Mouse (Mus musculus) kidney, postnatal 0 days (tissue): ENCODE measurements around the gene Slc2a9. TPM values are rescaled to one million over a fixed set of nuclear protein-coding genes. Genes with fewer than 3 reads are reported as not detected.

Source experiments
- ATAC-seq: fragments of 200-750 bp; cut with Nextera tagmentation; replicated peaks from 2 replicates; pipeline ENCODE4 v1.8.0; 2017; ENCODE audit warnings: low read depth, moderate number of reproducible peaks, moderate TSS enrichment, moderate library complexity; ENCODE audit not compliant: low FRiP score
- DNase-seq: peaks from one replicate; pipeline ENCODE4 v3.0.0-alpha.2; 2016; ENCODE audit warnings: low spot score
- H3K27ac ChIP-seq: fragments of 300-500 bp; sonication (generic); 2 replicates; pipeline ENCODE4 v1.5.1; 2014; ENCODE audit warnings: mild to moderate bottlenecking
- H3K27me3 ChIP-seq: fragments of 300-500 bp; sonication (generic); 2 replicates; pipeline ENCODE4 v1.6.1; 2014; ENCODE audit warnings: low read length, mixed read lengths; ENCODE audit not compliant: insufficient read depth
- H3K36me3 ChIP-seq: fragments of 300-500 bp; sonication (generic); 2 replicates; pipeline ENCODE4 v1.6.1; 2014; ENCODE audit warnings: low read length, mixed read lengths; ENCODE audit not compliant: insufficient read depth
- H3K4me1 ChIP-seq: fragments of 300-500 bp; sonication (generic); replicated peaks from 2 replicates; pipeline ENCODE4 v1.6.1; 2014; ENCODE audit warnings: antibody characterized with exemption, low read length, mixed read lengths; ENCODE audit not compliant: insufficient read depth
- H3K4me2 ChIP-seq: fragments of 300-500 bp; sonication (generic); 2 replicates; pipeline ENCODE4 v1.6.1; 2014; ENCODE audit warnings: mild to moderate bottlenecking, low read length, moderate library complexity, mixed read lengths
- H3K4me3 ChIP-seq: fragments of 300-500 bp; sonication (generic); replicated peaks from 2 replicates; pipeline ENCODE4 v1.5.1; 2014; ENCODE audit warnings: low read depth, low read length
- H3K9ac ChIP-seq: fragments of 300-500 bp; sonication (generic); 2 replicates; pipeline ENCODE4 v1.6.1; 2014; ENCODE audit warnings: low read depth, low read length
- H3K9me3 ChIP-seq: fragments of 300-500 bp; sonication (generic); replicated peaks from 2 replicates; pipeline ENCODE4 v1.6.1; 2016; ENCODE audit warnings: low read length, inconsistent platforms, mixed read lengths
- CTCF ChIP-seq: IDR thresholded peaks from 2 replicates; pipeline ENCODE4 v1.5.1; 2016; ENCODE audit warnings: antibody characterized with exemption, low read depth, mild to moderate bottlenecking, moderate library complexity
- WGBS: fragments of 180-500 bp; shearing (Covaris S2); extraction: QIAGEN DNeasy Blood & Tissue Kit; methylation state at CpG from one replicate; pipeline ENCODE4 v1.1.7; 2014; 5-methylcytosine and 5-hydroxymethylcytosine counted together
- polyA plus RNA-seq: library from polyadenylated mRNA; unstranded; fragments of >200 nt; fragmentation: Nextera tagmentation; extraction: Ambion mirVana; gene quantifications from 2 replicates; pipeline ENCODE4 v1.2.1, GENCODE M21; 2015

The Slc2a9 gene
- polyA plus RNA-seq, 1 experiment from 2014 or later: 3.5 TPM

- WGBS: 70% methylated on average over 6 of the region's 6 CpGs
- Histone ChIP-seq H3K9me3 (no peaks in the 10 kb centered on the region), H3K4me2 (no peak overlapping the region), H3K4me3 (no peak overlapping the region), H3K27me3 (no peaks in the 10 kb centered on the region), H3K27ac (no peak overlapping the region), H3K4me1 (no peaks in the 10 kb centered on the region), H3K36me3 (peaks cover 75% of the 10 kb centered on the region), H3K9ac (no peak overlapping the region)
- TF ChIP-seq CTCF: peak; percentile 68
- no peak; the same call in 1 of the 2 replicates for ATAC-seq
- peak; percentile 29 for DNase-seq
These were observed 26.9 kb upstream of the Slc2a9 start for GRCm38 (mm10) chr5:38529724-38530428.

- no peak overlapping the region for H3K27ac ChIP-seq
- TF ChIP-seq CTCF: no peak
- no peak overlapping the region for H3K4me2 ChIP-seq
- H3K36me3 ChIP-seq: peaks cover 21% of the 10 kb centered on the region
- WGBS: 91% methylated on average over 5 of the region's 5 CpGs
- no peaks in the 10 kb centered on the region for H3K9me3 ChIP-seq
- no peaks in the 10 kb centered on the region for H3K4me1 ChIP-seq
- ATAC-seq (no peak), DNase-seq (no peak)
- no peaks in the 10 kb centered on the region for H3K27me3 ChIP-seq
- H3K4me3 ChIP-seq: no peak overlapping the region
- H3K9ac ChIP-seq: no peak overlapping the region
These were observed 20.0 kb upstream of the Slc2a9 start for GRCm38 (mm10) chr5:38522977-38523376.

- Histone ChIP-seq H3K9me3 (no peaks in the 10 kb centered on the region), H3K9ac (no peak overlapping the region), H3K4me3 (no peak overlapping the region), H3K4me1 (no peaks in the 10 kb centered on the region), H3K36me3 (0 out of 2 replicates have a peak, but pooled peaks cover under 1% of the 10 kb centered on the region), H3K27me3 (no peaks in the 10 kb centered on the region), H3K4me2 (no peak overlapping the region), H3K27ac (no peak overlapping the region)
- ATAC-seq: no peak
- no peak for TF ChIP-seq CTCF
- WGBS: 45% methylated on average over 1 of the region's 1 CpGs
- DNase-seq: no peak
These were observed 17.9 kb upstream of the Slc2a9 start for GRCm38 (mm10) chr5:38520838-38521237.

GRCm38 (mm10) chr5:38516267-38516666, 13.3 kb upstream of the Slc2a9 start:
- DNase-seq: peak; percentile 40
- WGBS: 57% methylated on average over 6 of the region's 6 CpGs
- no peak overlapping the region for H3K27ac ChIP-seq
- no peaks in the 10 kb centered on the region for H3K27me3 ChIP-seq
- no peak overlapping the region for H3K9ac ChIP-seq
- peak; percentile 63 for TF ChIP-seq CTCF
- H3K4me2 ChIP-seq: no peak overlapping the region
- no peaks in the 10 kb centered on the region for H3K36me3 ChIP-seq
- no peak overlapping the region for H3K4me3 ChIP-seq
- H3K9me3 ChIP-seq: no peaks in the 10 kb centered on the region
- no peaks in the 10 kb centered on the region for H3K4me1 ChIP-seq
- no peak for ATAC-seq

GRCm38 (mm10) chr5:38512991-38513390, 10.0 kb upstream of the Slc2a9 start:
- Histone ChIP-seq H3K9ac (no peak overlapping the region), H3K9me3 (no peaks in the 10 kb centered on the region), H3K4me2 (no peak overlapping the region), H3K4me1 (no peaks in the 10 kb centered on the region), H3K4me3 (no peak overlapping the region), H3K27me3 (no peaks in the 10 kb centered on the region), H3K36me3 (no peaks in the 10 kb centered on the region), H3K27ac (no peak overlapping the region)
- WGBS: 9% methylated on average over 2 of the region's 2 CpGs
- ATAC-seq (no peak), DNase-seq (no peak)
- no peak for TF ChIP-seq CTCF

- Histone ChIP-seq H3K27me3 (no peaks in the 10 kb centered on the region), H3K9ac (no peak overlapping the region), H3K4me3 (no peak overlapping the region), H3K36me3 (no peaks in the 10 kb centered on the region), H3K4me1 (no peaks in the 10 kb centered on the region), H3K27ac (no peak overlapping the region), H3K9me3 (no peaks in the 10 kb centered on the region), H3K4me2 (no peak overlapping the region)
- 88% methylated on average over 4 of the region's 4 CpGs for WGBS
- TF ChIP-seq CTCF: no peak
- DNase-seq: no peak
- ATAC-seq: no peak
These were observed 6.6 kb upstream of the Slc2a9 start for GRCm38 (mm10) chr5:38509568-38509967.

- WGBS: 69% methylated on average over 3 of the region's 3 CpGs
- Histone ChIP-seq H3K9ac (no peak overlapping the region), H3K4me2 (no peak overlapping the region), H3K27me3 (no peaks in the 10 kb centered on the region), H3K4me1 (no peaks in the 10 kb centered on the region), H3K4me3 (no peak overlapping the region), H3K27ac (no peak overlapping the region), H3K9me3 (no peaks in the 10 kb centered on the region), H3K36me3 (no peaks in the 10 kb centered on the region)
- ATAC-seq (no peak), DNase-seq (no peak)
- TF ChIP-seq CTCF: no peak
These were observed 2.5 kb upstream of the Slc2a9 start for GRCm38 (mm10) chr5:38505435-38505765.
